Comparison of ENCODE assay signal across 9 mouse cellular contexts in the genomic region with DNA sequence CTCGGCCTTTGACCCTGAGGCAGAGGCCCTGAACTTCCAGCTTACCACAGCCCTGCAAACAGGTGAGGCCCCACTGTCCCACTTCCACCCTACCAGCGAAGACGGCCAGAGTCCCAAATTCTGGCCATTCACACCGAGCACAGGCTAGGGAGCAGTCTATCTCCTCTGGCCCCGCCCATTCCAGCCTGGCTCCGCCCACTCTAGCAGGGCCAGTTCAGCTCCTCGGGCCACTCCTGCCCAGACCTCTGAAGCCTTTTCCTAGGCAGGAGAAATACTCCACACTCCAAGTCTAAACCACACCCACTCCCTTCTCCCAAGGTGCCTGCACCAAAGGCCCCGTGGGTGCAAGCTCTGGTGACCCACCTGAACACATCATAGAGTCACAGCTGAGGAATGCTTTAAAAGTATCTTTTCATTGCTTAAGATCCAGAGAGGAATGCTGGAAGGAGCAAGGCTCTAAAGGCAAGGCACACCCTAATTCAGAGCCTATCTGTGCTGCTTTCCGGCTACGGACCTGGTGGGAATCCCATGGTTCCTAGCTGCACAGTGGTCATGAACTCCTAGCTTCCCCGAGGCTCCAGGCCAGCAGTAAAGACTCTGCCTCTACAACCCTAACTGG. TPM values are rescaled to one million over a fixed set of nuclear protein-coding genes. Genes with fewer than 3 reads are reported as not detected.
A peak's percentile ranks its signal among the peaks of the same experiment; 100 is the strongest.
DNase-seq lines count a peak whose midpoint lies in the region; ATAC-seq lines count a peak whose summit lies in the region.
"Had no signal": no experiment of that assay in that cellular context is flagged by ENCODE, and none has a peak within 500 bp of the region (broad histone marks: within the 10 kb centered on the region; RNA-seq: fewer than 3 reads in every experiment).

No protein-coding gene starts in this region.

- no peaks in the 10 kb centered on the region for H3K9me3 ChIP-seq in limb, embryonic 15.5 days
- H3K9me3 ChIP-seq in limb, embryonic 10.5 days (replicated peaks), result no peaks in the 10 kb centered on the region
- H3K9me3 ChIP-seq in stomach, embryonic 14.5 days (ENCODE audit: control insufficient read depth, low read depth, low read length), result no peaks in the 10 kb centered on the region
- H3K9me3 ChIP-seq in hindbrain, embryonic 14.5 days (ENCODE audit: control insufficient read depth, low read length), result no peaks in the 10 kb centered on the region

- H3K27ac ChIP-seq in limb, embryonic 15.5 days, result peak overlapping the region; percentile 77
- H3K27ac ChIP-seq in limb, embryonic 10.5 days, result no peak overlapping the region
- peak overlapping the region; percentile 23; the same call in 1 of the 2 replicates for H3K27ac ChIP-seq in stomach, embryonic 14.5 days (ENCODE audit: low read length)
- H3K27ac ChIP-seq in hindbrain, embryonic 14.5 days, result no peak overlapping the region

- DNase-seq in limb, embryonic 10.5 days (ENCODE audit: low spot score), result no peak
- peak; percentile 56 for DNase-seq in embryo, embryonic 9.5 days (ENCODE audit: extremely low spot score)
- DNase-seq in kidney, postnatal 25 days, result peak; percentile 85 to 87
- no peak for DNase-seq in hindbrain, embryonic 14.5 days (ENCODE audit: low spot score)
- no peak for DNase-seq in adrenal gland, adult 2 months

- 0 out of 2 replicates have a peak, but pooled peaks cover 4% of the 10 kb centered on the region for H3K27me3 ChIP-seq in limb, embryonic 15.5 days
- H3K27me3 ChIP-seq in limb, embryonic 10.5 days (ENCODE audit: low read depth, poor library complexity, severe bottlenecking), result peaks cover 26% of the 10 kb centered on the region
- H3K27me3 ChIP-seq in stomach, embryonic 14.5 days (ENCODE audit: control insufficient read depth, insufficient read depth, low read length), result no peaks in the 10 kb centered on the region
- peaks cover 19% of the 10 kb centered on the region for H3K27me3 ChIP-seq in hindbrain, embryonic 14.5 days (ENCODE audit: control insufficient read depth, insufficient read depth, low read length)

- WGBS in limb, embryonic 15.5 days, result 34% methylated on average over 11 of the region's 11 CpGs
- WGBS in limb, embryonic 10.5 days, result 34% methylated on average over 11 of the region's 11 CpGs
- 40% methylated on average over 11 of the region's 11 CpGs for WGBS in stomach, embryonic 14.5 days
- WGBS in hindbrain, embryonic 14.5 days, result 44% methylated on average over 11 of the region's 11 CpGs

- H3K4me3 ChIP-seq in limb, embryonic 15.5 days, result no peak overlapping the region
- H3K4me3 ChIP-seq in limb, embryonic 10.5 days, result no peak overlapping the region
- H3K4me3 ChIP-seq in stomach, embryonic 14.5 days (ENCODE audit: low read depth, low read length), result no peak overlapping the region
- no peak overlapping the region for H3K4me3 ChIP-seq in hindbrain, embryonic 14.5 days (replicated peaks; ENCODE audit: low read length)
- H3K4me3 ChIP-seq: erythroblast, embryonic 14.5 days had no signal

- ATAC-seq in limb, embryonic 15.5 days (ENCODE audit: insufficient number of reproducible peaks, low FRiP score, low TSS enrichment, low read depth), result 0 out of 2 replicates have a peak, but pooled peaks have one; percentile 7
- no peak for ATAC-seq in stomach, embryonic 14.5 days (ENCODE audit: insufficient number of reproducible peaks, insufficient read depth, low FRiP score, low read depth)
- no peak for ATAC-seq in hindbrain, embryonic 14.5 days (ENCODE audit: low FRiP score)
- no peak for ATAC-seq in erythroblast, adult 5-6 weeks (replicated peaks; ENCODE audit: low FRiP score, poor library complexity, severe bottlenecking)

- H3K9ac ChIP-seq in limb, embryonic 15.5 days, result no peak overlapping the region
- H3K9ac ChIP-seq in stomach, embryonic 14.5 days (replicated peaks; ENCODE audit: low read depth, low read length), result no peak overlapping the region
- H3K9ac ChIP-seq in hindbrain, embryonic 14.5 days, result no peak overlapping the region

- no peak overlapping the region for H3K4me2 ChIP-seq in limb, embryonic 15.5 days
- H3K4me2 ChIP-seq in stomach, embryonic 14.5 days (replicated peaks; ENCODE audit: low read depth, low read length), result no peak overlapping the region
- H3K4me2 ChIP-seq in hindbrain, embryonic 14.5 days (replicated peaks), result no peak overlapping the region

- H3K36me3 ChIP-seq in limb, embryonic 15.5 days, result no peaks in the 10 kb centered on the region
- no peaks in the 10 kb centered on the region for H3K36me3 ChIP-seq in limb, embryonic 10.5 days
- no peaks in the 10 kb centered on the region for H3K36me3 ChIP-seq in stomach, embryonic 14.5 days (ENCODE audit: control insufficient read depth, insufficient read depth, low read length)
- H3K36me3 ChIP-seq in hindbrain, embryonic 14.5 days (replicated peaks; ENCODE audit: control insufficient read depth, insufficient read depth), result no peaks in the 10 kb centered on the region

- H3K4me1 ChIP-seq in limb, embryonic 15.5 days, result peaks cover 44% of the 10 kb centered on the region
- peaks cover 58% of the 10 kb centered on the region for H3K4me1 ChIP-seq in limb, embryonic 10.5 days
- H3K4me1 ChIP-seq in stomach, embryonic 14.5 days (ENCODE audit: control insufficient read depth, insufficient read depth, low read length), result peaks cover 17% of the 10 kb centered on the region; the same call in 1 of the 2 replicates
- peaks cover 17% of the 10 kb centered on the region for H3K4me1 ChIP-seq in hindbrain, embryonic 14.5 days (replicated peaks; ENCODE audit: control insufficient read depth, insufficient read depth, low read length)

RNA-seq across cellular contexts. Expression of gene Ass1, which starts 16.3 kb away (rescaled TPM):
- polyA plus RNA-seq in limb, embryonic 15.5 days (2015; fragmentation: Nextera tagmentation; extraction: Ambion mirVana), result 44.1 and 45.8 TPM in 2 replicates
- 6.1 and 6.8 TPM in 2 replicates for polyA plus RNA-seq in limb, embryonic 10.5 days (2016; fragmentation: Nextera tagmentation; extraction: Ambion mirVana)
- 34.3 and 54.4 TPM in 2 replicates for polyA plus RNA-seq in stomach, embryonic 14.5 days (2014; fragmentation: Nextera tagmentation; extraction: Ambion mirVana)
- 6.1 and 8.0 TPM in 2 replicates for polyA plus RNA-seq in hindbrain, embryonic 14.5 days (2014; fragmentation: Nextera tagmentation; extraction: Ambion mirVana)
- total RNA-seq in adrenal gland, adult 2 months (2021), result 10 to 100 TPM; 24.4 to 31.6 TPM
- polyA plus RNA-seq in adrenal gland, adult 2 months (2012; rRNA removed), result 3.9 and 4.0 TPM in 2 replicates
- 18.4 and 33.2 TPM in 2 replicates for total RNA-seq in erythroblast, adult 5-6 weeks (2015; ENCODE audit: low replicate concordance)
- 3.7 and 17.6 TPM in 2 replicates for total RNA-seq in erythroblast, adult 5-6 weeks (2017; ENCODE audit: low replicate concordance)

Comparison
In these comparisons a context has a peak if more than half of its experiments do, and no peak if none do; other contexts are left out.
1. H3K27ac ChIP-seq: peak in limb, embryonic 15.5 days (single experiment) and stomach, embryonic 14.5 days (single experiment); none in limb, embryonic 10.5 days (single experiment) and hindbrain, embryonic 14.5 days (single experiment).
2. DNase-seq: peak in embryo, embryonic 9.5 days (single experiment) and kidney, postnatal 25 days (2 of 2); none in limb, embryonic 10.5 days (single experiment), hindbrain, embryonic 14.5 days (single experiment) and adrenal gland, adult 2 months (single experiment).